Mouse (Mus musculus): ENCODE measurements around the gene Ptpro. TPM values are rescaled to one million over a fixed set of nuclear protein-coding genes. Genes with fewer than 3 reads are reported as not detected.

Ptpro gene
- polyA plus RNA-seq, 1 experiment = not detected

GRCm38 (mm10) chr6:137455537-137456041, 203.5 kb downstream of the Ptpro start:
- TF ChIP-seq GATA1 (IDR thresholded peaks at IDR 0.05; ENCODE audit: low read length) (no peak), TAL1 (IDR thresholded peaks at IDR 0.05; ENCODE audit: low read length) (no peak)
- no peaks in the 10 kb centered on the region for H3K27me3 ChIP-seq (ENCODE audit: control insufficient read depth)

GRCm38 (mm10) chr6:137456064-137456463, 203.9 kb downstream of the Ptpro start:
- H3K36me3 ChIP-seq (ENCODE audit: control insufficient read depth) = no peaks in the 10 kb centered on the region
- TF ChIP-seq GATA1 (IDR thresholded peaks at IDR 0.05; ENCODE audit: low read length) (no peak), TAL1 (IDR thresholded peaks at IDR 0.05; ENCODE audit: low read length) (no peak)
- no peaks in the 10 kb centered on the region for H3K9me3 ChIP-seq (ENCODE audit: control insufficient read depth, low read length)
- no peaks in the 10 kb centered on the region for H3K4me1 ChIP-seq (ENCODE audit: control insufficient read depth)
- H3K27me3 ChIP-seq (ENCODE audit: control insufficient read depth) = no peaks in the 10 kb centered on the region
- no peak overlapping the region for H3K4me3 ChIP-seq (replicated peaks)

More at GRCm38 (mm10) chr6:137455537-137456041, 203.5 kb downstream of the Ptpro start:
- Histone ChIP-seq H3K4me1 (ENCODE audit: control insufficient read depth) (no peaks in the 10 kb centered on the region), H3K9me3 (ENCODE audit: control insufficient read depth, low read length) (no peaks in the 10 kb centered on the region), H3K36me3 (ENCODE audit: control insufficient read depth) (no peaks in the 10 kb centered on the region), H3K4me3 (replicated peaks) (no peak overlapping the region)

- TF ChIP-seq GATA1 (IDR thresholded peaks at IDR 0.05; ENCODE audit: low read length) (no peak), TAL1 (IDR thresholded peaks at IDR 0.05; ENCODE audit: low read length) (no peak)
- no peaks in the 10 kb centered on the region for H3K27me3 ChIP-seq (ENCODE audit: control insufficient read depth)
- no peaks in the 10 kb centered on the region for H3K9me3 ChIP-seq (ENCODE audit: control insufficient read depth, low read length)
- H3K4me1 ChIP-seq (ENCODE audit: control insufficient read depth) = no peaks in the 10 kb centered on the region
- no peak overlapping the region for H3K4me3 ChIP-seq (replicated peaks)
- H3K36me3 ChIP-seq (ENCODE audit: control insufficient read depth) = no peaks in the 10 kb centered on the region
These were observed 205.1 kb downstream of the Ptpro start for GRCm38 (mm10) chr6:137457210-137457609.

- Histone ChIP-seq H3K9me3 (ENCODE audit: control insufficient read depth, low read length) (no peaks in the 10 kb centered on the region), H3K27me3 (ENCODE audit: control insufficient read depth) (no peaks in the 10 kb centered on the region), H3K4me1 (ENCODE audit: control insufficient read depth) (no peaks in the 10 kb centered on the region), H3K36me3 (ENCODE audit: control insufficient read depth) (no peaks in the 10 kb centered on the region), H3K4me3 (replicated peaks) (no peak overlapping the region)
- TF ChIP-seq GATA1 (IDR thresholded peaks at IDR 0.05; ENCODE audit: low read length) (no peak), TAL1 (IDR thresholded peaks at IDR 0.05; ENCODE audit: low read length) (no peak)
These were observed 206.0 kb downstream of the Ptpro start for GRCm38 (mm10) chr6:137458136-137458535.

GRCm38 (mm10) chr6:137463771-137464170, 211.7 kb downstream of the Ptpro start:
- Histone ChIP-seq H3K27me3 (ENCODE audit: control insufficient read depth) (no peaks in the 10 kb centered on the region), H3K36me3 (ENCODE audit: control insufficient read depth) (no peaks in the 10 kb centered on the region), H3K4me1 (ENCODE audit: control insufficient read depth) (no peaks in the 10 kb centered on the region), H3K9me3 (ENCODE audit: control insufficient read depth, low read length) (no peaks in the 10 kb centered on the region), H3K4me3 (replicated peaks) (no peak overlapping the region)
- TF ChIP-seq GATA1 (IDR thresholded peaks at IDR 0.05; ENCODE audit: low read length) = no peak
- no peak for TF ChIP-seq TAL1 (IDR thresholded peaks at IDR 0.05; ENCODE audit: low read length)

GRCm38 (mm10) chr6:137465253-137465652, 213.1 kb downstream of the Ptpro start:
- no peak for TF ChIP-seq TAL1 (IDR thresholded peaks at IDR 0.05; ENCODE audit: low read length)
- no peak for TF ChIP-seq GATA1 (IDR thresholded peaks at IDR 0.05; ENCODE audit: low read length)
- Histone ChIP-seq H3K4me3 (replicated peaks) (no peak overlapping the region), H3K36me3 (ENCODE audit: control insufficient read depth) (no peaks in the 10 kb centered on the region), H3K9me3 (ENCODE audit: control insufficient read depth, low read length) (peaks cover 2% of the 10 kb centered on the region), H3K4me1 (ENCODE audit: control insufficient read depth) (no peaks in the 10 kb centered on the region), H3K27me3 (ENCODE audit: control insufficient read depth) (no peaks in the 10 kb centered on the region)

GRCm38 (mm10) chr6:137466256-137466655, 214.1 kb downstream of the Ptpro start:
- H3K4me1 ChIP-seq (ENCODE audit: control insufficient read depth) = no peaks in the 10 kb centered on the region
- H3K4me3 ChIP-seq (replicated peaks) = no peak overlapping the region
- no peak for TF ChIP-seq TAL1 (IDR thresholded peaks at IDR 0.05; ENCODE audit: low read length)
- no peak for TF ChIP-seq GATA1 (IDR thresholded peaks at IDR 0.05; ENCODE audit: low read length)
- no peaks in the 10 kb centered on the region for H3K36me3 ChIP-seq (ENCODE audit: control insufficient read depth)
- H3K9me3 ChIP-seq (ENCODE audit: control insufficient read depth, low read length) = peaks cover 2% of the 10 kb centered on the region
- H3K27me3 ChIP-seq (ENCODE audit: control insufficient read depth) = no peaks in the 10 kb centered on the region

GRCm38 (mm10) chr6:137467696-137468095, 215.6 kb downstream of the Ptpro start:
- no peaks in the 10 kb centered on the region for H3K36me3 ChIP-seq (ENCODE audit: control insufficient read depth)
- H3K4me1 ChIP-seq (ENCODE audit: control insufficient read depth) = no peaks in the 10 kb centered on the region
- no peak for TF ChIP-seq GATA1 (IDR thresholded peaks at IDR 0.05; ENCODE audit: low read length)
- no peak for TF ChIP-seq TAL1 (IDR thresholded peaks at IDR 0.05; ENCODE audit: low read length)
- no peak overlapping the region for H3K4me3 ChIP-seq (replicated peaks)
- peaks cover 2% of the 10 kb centered on the region for H3K9me3 ChIP-seq (ENCODE audit: control insufficient read depth, low read length)
- H3K27me3 ChIP-seq (ENCODE audit: control insufficient read depth) = no peaks in the 10 kb centered on the region

- Histone ChIP-seq H3K27me3 (ENCODE audit: control insufficient read depth) (no peaks in the 10 kb centered on the region), H3K4me3 (replicated peaks) (no peak overlapping the region), H3K36me3 (ENCODE audit: control insufficient read depth) (no peaks in the 10 kb centered on the region), H3K9me3 (ENCODE audit: control insufficient read depth, low read length) (peaks cover 2% of the 10 kb centered on the region), H3K4me1 (ENCODE audit: control insufficient read depth) (no peaks in the 10 kb centered on the region)
- TF ChIP-seq TAL1 (IDR thresholded peaks at IDR 0.05; ENCODE audit: low read length) (no peak), GATA1 (IDR thresholded peaks at IDR 0.05; ENCODE audit: low read length) (no peak)
These were observed 217.4 kb downstream of the Ptpro start for GRCm38 (mm10) chr6:137469541-137469940.
